Mouse (Mus musculus) midbrain, embryonic 11.5 days (tissue): ENCODE data around the gene Me1. TPM values are rescaled to one million over a fixed set of nuclear protein-coding genes. Genes with fewer than 3 reads are reported as not detected.

Experiments used
- ATAC-seq: fragments of 200-750 bp; cut with Nextera tagmentation; 2 replicates; pipeline ENCODE4 v1.8.0; 2017; ENCODE audit warnings: moderate TSS enrichment, moderate library complexity; ENCODE audit not compliant: low FRiP score
- DNase-seq: peaks from one replicate; pipeline ENCODE4 v3.0.0; 2015; ENCODE audit warnings: low spot score; ENCODE audit errors: missing footprints
- H3K27ac ChIP-seq: fragments of 300-500 bp; sonication (generic); 2 replicates; pipeline ENCODE4 v1.5.1; 2014; ENCODE audit warnings: low read depth, low read length
- H3K27me3 ChIP-seq: fragments of 300-500 bp; sonication (generic); 2 replicates; pipeline ENCODE4 v1.6.1; 2014; ENCODE audit warnings: mild to moderate bottlenecking, low read length, moderate library complexity, mixed read lengths; ENCODE audit not compliant: control insufficient read depth, insufficient read depth
- H3K36me3 ChIP-seq: fragments of 300-500 bp; sonication (generic); 2 replicates; pipeline ENCODE4 v1.6.1; 2014; ENCODE audit warnings: mild to moderate bottlenecking, low read length, moderate library complexity, mixed read lengths; ENCODE audit not compliant: control insufficient read depth, insufficient read depth
- H3K4me1 ChIP-seq: fragments of 300-500 bp; sonication (generic); 2 replicates; pipeline ENCODE4 v1.6.1; 2014; ENCODE audit warnings: low read length; ENCODE audit not compliant: control insufficient read depth, insufficient read depth
- H3K4me2 ChIP-seq: fragments of 300-500 bp; sonication (generic); 2 replicates; pipeline ENCODE4 v1.6.1; 2014; ENCODE audit warnings: mild to moderate bottlenecking, moderate library complexity
- H3K4me3 ChIP-seq: fragments of 300-500 bp; sonication (generic); 2 replicates; pipeline ENCODE4 v1.5.1; 2014; ENCODE audit warnings: low read depth, low read length
- H3K9ac ChIP-seq: fragments of 300-500 bp; sonication (generic); 2 replicates; pipeline ENCODE4 v1.6.1; 2014; ENCODE audit warnings: low read length
- H3K9me3 ChIP-seq: fragments of 300-500 bp; sonication (generic); 2 replicates; pipeline ENCODE4 v1.6.1; 2016; ENCODE audit warnings: low read length; ENCODE audit not compliant: control insufficient read depth
- WGBS: fragments of 180-500 bp; shearing (Covaris S2); extraction: QIAGEN DNeasy Blood & Tissue Kit; methylation state at CpG from one replicate; pipeline ENCODE4 v1.1.7; 2014; 5-methylcytosine and 5-hydroxymethylcytosine counted together
- polyA plus RNA-seq: library from polyadenylated mRNA; unstranded; fragments of >200 nt; fragmentation: Nextera tagmentation; extraction: Ambion mirVana; gene quantifications from 2 replicates; pipeline ENCODE4 v1.2.1, GENCODE M21; 2014

Me1 gene
- polyA plus RNA-seq, 1 experiment from 2014 or later, result 14.3 TPM

GRCm38 (mm10) chr9:86716540-86716939, 20.8 kb upstream of the Me1 start:
- H3K36me3 ChIP-seq, result no peaks in the 10 kb centered on the region
- no peak overlapping the region for H3K4me2 ChIP-seq
- no peak for ATAC-seq
- 59% methylated on average over 2 of the region's 2 CpGs for WGBS
- H3K9ac ChIP-seq, result no peak overlapping the region
- H3K27me3 ChIP-seq, result no peaks in the 10 kb centered on the region
- H3K27ac ChIP-seq, result no peak overlapping the region
- H3K4me1 ChIP-seq, result no peaks in the 10 kb centered on the region
- H3K4me3 ChIP-seq, result no peak overlapping the region
- no peaks in the 10 kb centered on the region for H3K9me3 ChIP-seq
- DNase-seq, result no peak

GRCm38 (mm10) chr9:86714089-86714488, 18.3 kb upstream of the Me1 start:
- Histone ChIP-seq H3K4me2 (no peak overlapping the region), H3K4me1 (no peaks in the 10 kb centered on the region), H3K36me3 (no peaks in the 10 kb centered on the region), H3K9ac (no peak overlapping the region), H3K9me3 (no peaks in the 10 kb centered on the region), H3K4me3 (no peak overlapping the region), H3K27ac (no peak overlapping the region), H3K27me3 (no peaks in the 10 kb centered on the region)
- 93% methylated on average over 3 of the region's 3 CpGs for WGBS
- ATAC-seq (no peak), DNase-seq (no peak)

GRCm38 (mm10) chr9:86712648-86713047, 16.9 kb upstream of the Me1 start:
- DNase-seq (no peak), ATAC-seq (no peak)
- Histone ChIP-seq H3K36me3 (no peaks in the 10 kb centered on the region), H3K4me3 (no peak overlapping the region), H3K9me3 (no peaks in the 10 kb centered on the region), H3K27ac (no peak overlapping the region), H3K4me1 (no peaks in the 10 kb centered on the region), H3K9ac (no peak overlapping the region), H3K27me3 (no peaks in the 10 kb centered on the region), H3K4me2 (no peak overlapping the region)
- WGBS, result 76% methylated on average over 2 of the region's 2 CpGs

GRCm38 (mm10) chr9:86710091-86710634, 14.4 kb upstream of the Me1 start:
- no peak overlapping the region for H3K27ac ChIP-seq
- 84% methylated on average over 2 of the region's 2 CpGs for WGBS
- H3K4me3 ChIP-seq, result no peak overlapping the region
- no peaks in the 10 kb centered on the region for H3K9me3 ChIP-seq
- no peak overlapping the region for H3K4me2 ChIP-seq
- DNase-seq (no peak), ATAC-seq (no peak)
- no peaks in the 10 kb centered on the region for H3K36me3 ChIP-seq
- no peaks in the 10 kb centered on the region for H3K4me1 ChIP-seq
- no peak overlapping the region for H3K9ac ChIP-seq
- H3K27me3 ChIP-seq, result no peaks in the 10 kb centered on the region

GRCm38 (mm10) chr9:86708921-86709320, 13.2 kb upstream of the Me1 start:
- Histone ChIP-seq H3K27ac (no peak overlapping the region), H3K9ac (no peak overlapping the region), H3K9me3 (no peaks in the 10 kb centered on the region), H3K27me3 (no peaks in the 10 kb centered on the region), H3K36me3 (no peaks in the 10 kb centered on the region), H3K4me1 (no peaks in the 10 kb centered on the region), H3K4me3 (no peak overlapping the region), H3K4me2 (no peak overlapping the region)
- 81% methylated on average over 6 of the region's 6 CpGs for WGBS
- ATAC-seq (no peak), DNase-seq (no peak)

- Histone ChIP-seq H3K4me3 (no peak overlapping the region), H3K27ac (no peak overlapping the region), H3K9me3 (no peaks in the 10 kb centered on the region), H3K4me1 (no peaks in the 10 kb centered on the region), H3K4me2 (no peak overlapping the region), H3K9ac (no peak overlapping the region), H3K36me3 (no peaks in the 10 kb centered on the region), H3K27me3 (no peaks in the 10 kb centered on the region)
- ATAC-seq, result no peak
- DNase-seq, result no peak
- whole genome bisulfite sequencing, result 81% methylated on average over 1 of the region's 1 CpGs
These were observed 11.7 kb upstream of the Me1 start for GRCm38 (mm10) chr9:86707431-86707830.

GRCm38 (mm10) chr9:86701844-86702243, 6.1 kb upstream of the Me1 start:
- 27% methylated on average over 2 of the region's 2 CpGs for WGBS
- Histone ChIP-seq H3K27ac (no peak overlapping the region), H3K4me3 (no peak overlapping the region), H3K9me3 (no peaks in the 10 kb centered on the region), H3K4me2 (no peak overlapping the region), H3K36me3 (no peaks in the 10 kb centered on the region), H3K27me3 (no peaks in the 10 kb centered on the region), H3K9ac (no peak overlapping the region), H3K4me1 (no peaks in the 10 kb centered on the region)
- ATAC-seq (no peak), DNase-seq (no peak)

GRCm38 (mm10) chr9:86701264-86701663, 5.5 kb upstream of the Me1 start:
- WGBS, result 24% methylated on average over 5 of the region's 5 CpGs
- Histone ChIP-seq H3K4me2 (no peak overlapping the region), H3K9me3 (no peaks in the 10 kb centered on the region), H3K27me3 (no peaks in the 10 kb centered on the region), H3K36me3 (no peaks in the 10 kb centered on the region), H3K9ac (no peak overlapping the region), H3K27ac (no peak overlapping the region), H3K4me1 (no peaks in the 10 kb centered on the region), H3K4me3 (no peak overlapping the region)
- DNase-seq, result peak; percentile 83
- no peak for ATAC-seq

- Histone ChIP-seq H3K27ac (no peak overlapping the region), H3K4me2 (peak overlapping the region; percentile 93), H3K27me3 (no peaks in the 10 kb centered on the region), H3K9me3 (no peaks in the 10 kb centered on the region), H3K4me3 (peak overlapping the region; percentile 71), H3K4me1 (no peaks in the 10 kb centered on the region), H3K9ac (peak overlapping the region; percentile 78), H3K36me3 (no peaks in the 10 kb centered on the region)
- WGBS, result under 1% methylated on average over 50 of the region's 56 CpGs
- peak; percentile 70 for ATAC-seq
- DNase-seq, result peak; percentile 94
These were observed 445 bp downstream of the Me1 start for GRCm38 (mm10) chr9:86695199-86695817.
